Mouse (Mus musculus) neural tube, embryonic 12.5 days (tissue): ENCODE measurements around the gene Oit3. TPM values are rescaled to one million over a fixed set of nuclear protein-coding genes. Genes with fewer than 3 reads are reported as not detected.
"Not testable (repeated sequence)": the region's sequence is repeated elsewhere in the genome, so short reads cannot be mapped to it uniquely, and the experiment has no call there.

Experiments used
- ATAC-seq: fragments of 200-750 bp; cut with Nextera tagmentation; 2 replicates; pipeline ENCODE4 v1.8.0; 2017; ENCODE audit warnings: low read depth, mild to moderate bottlenecking, moderate TSS enrichment, moderate library complexity; ENCODE audit not compliant: low FRiP score
- H3K27ac ChIP-seq: fragments of 300-500 bp; sonication (generic); 2 replicates; pipeline ENCODE4 v1.5.1; 2016
- H3K27me3 ChIP-seq: fragments of 300-500 bp; sonication (generic); replicated peaks from 2 replicates; pipeline ENCODE4 v1.6.1; 2016; ENCODE audit warnings: mild to moderate bottlenecking
- H3K36me3 ChIP-seq: fragments of 300-500 bp; sonication (generic); 2 replicates; pipeline ENCODE4 v1.6.1; 2016; ENCODE audit warnings: mild to moderate bottlenecking
- H3K4me1 ChIP-seq: fragments of 300-500 bp; sonication (generic); 2 replicates; pipeline ENCODE4 v1.6.1; 2016
- H3K4me2 ChIP-seq: fragments of 300-500 bp; sonication (generic); replicated peaks from 2 replicates; pipeline ENCODE4 v1.6.1; 2016; ENCODE audit warnings: mild to moderate bottlenecking
- H3K4me3 ChIP-seq: fragments of 300-500 bp; sonication (generic); 2 replicates; pipeline ENCODE4 v1.5.1; 2016
- H3K9ac ChIP-seq: fragments of 300-500 bp; sonication (generic); 2 replicates; pipeline ENCODE4 v1.6.1; 2016; ENCODE audit warnings: mild to moderate bottlenecking
- H3K9me3 ChIP-seq: fragments of 300-500 bp; sonication (generic); 2 replicates; pipeline ENCODE4 v1.6.1; 2016; ENCODE audit warnings: mild to moderate bottlenecking
- WGBS: fragments of 180-500 bp; shearing (Covaris S2); methylation state at CpG from one replicate; pipeline ENCODE4 v1.1.7; 2016; 5-methylcytosine and 5-hydroxymethylcytosine counted together
- polyA plus RNA-seq: library from polyadenylated mRNA; unstranded; fragments of >200 nt; fragmentation: Nextera tagmentation; extraction: Ambion mirVana; gene quantifications from 2 replicates; pipeline ENCODE4 v1.2.1, GENCODE M21; 2016

Gene Oit3
- polyA plus RNA-seq, 1 experiment from 2014 or later: 0.51 TPM

GRCm38 (mm10) chr10:59386951-59387350 is 54.6 kb downstream of the Oit3 start:
- H3K27ac ChIP-seq: no peak overlapping the region
- WGBS: 88% methylated on average over 8 of the region's 8 CpGs
- H3K36me3 ChIP-seq: no peaks in the 10 kb centered on the region
- no peak overlapping the region for H3K4me3 ChIP-seq
- H3K4me2 ChIP-seq: no peak overlapping the region
- H3K27me3 ChIP-seq: no peaks in the 10 kb centered on the region
- no peak overlapping the region for H3K9ac ChIP-seq
- H3K4me1 ChIP-seq: no peaks in the 10 kb centered on the region
- H3K9me3 ChIP-seq: peaks cover 4% of the 10 kb centered on the region; the same call in 1 of the 2 replicates
- no peak for ATAC-seq

GRCm38 (mm10) chr10:59381563-59381962 is 60.0 kb downstream of the Oit3 start:
- H3K27ac ChIP-seq, H3K9me3 ChIP-seq, H3K4me1 ChIP-seq, H3K36me3 ChIP-seq, H3K4me2 ChIP-seq, H3K9ac ChIP-seq, H3K27me3 ChIP-seq, H3K4me3 ChIP-seq, ATAC-seq: not testable (repeated sequence)
- 72% methylated on average over 7 of the region's 10 CpGs for WGBS

- no peaks in the 10 kb centered on the region for H3K27me3 ChIP-seq
- WGBS: 80% methylated on average over 2 of the region's 2 CpGs
- H3K9ac ChIP-seq: no peak overlapping the region
- no peak overlapping the region for H3K4me2 ChIP-seq
- no peak overlapping the region for H3K4me3 ChIP-seq
- no peak overlapping the region for H3K27ac ChIP-seq
- H3K36me3 ChIP-seq: no peaks in the 10 kb centered on the region
- no peaks in the 10 kb centered on the region for H3K9me3 ChIP-seq
- H3K4me1 ChIP-seq: 0 out of 2 replicates have a peak, but pooled peaks cover 6% of the 10 kb centered on the region
- no peak for ATAC-seq
Observed at GRCm38 (mm10) chr10:59380411-59380821, 61.2 kb downstream of the Oit3 start.

GRCm38 (mm10) chr10:59379927-59380326 is 61.7 kb downstream of the Oit3 start:
- H3K27ac ChIP-seq: no peak overlapping the region
- H3K4me3 ChIP-seq: no peak overlapping the region
- no peaks in the 10 kb centered on the region for H3K36me3 ChIP-seq
- no peak overlapping the region for H3K9ac ChIP-seq
- H3K4me1 ChIP-seq: 0 out of 2 replicates have a peak, but pooled peaks cover 6% of the 10 kb centered on the region
- no peaks in the 10 kb centered on the region for H3K9me3 ChIP-seq
- no peak overlapping the region for H3K4me2 ChIP-seq
- no peak for ATAC-seq
- H3K27me3 ChIP-seq: no peaks in the 10 kb centered on the region
- 67% methylated on average over 3 of the region's 3 CpGs for WGBS

GRCm38 (mm10) chr10:59378728-59379127 is 62.9 kb downstream of the Oit3 start:
- no peak overlapping the region for H3K9ac ChIP-seq
- H3K36me3 ChIP-seq: peaks cover 8% of the 10 kb centered on the region; the same call in 1 of the 2 replicates
- H3K27me3 ChIP-seq: no peaks in the 10 kb centered on the region
- no peak for ATAC-seq
- 0 out of 2 replicates have a peak, but pooled peaks cover 6% of the 10 kb centered on the region for H3K4me1 ChIP-seq
- H3K9me3 ChIP-seq: no peaks in the 10 kb centered on the region
- no peak overlapping the region for H3K4me3 ChIP-seq
- no peak overlapping the region for H3K27ac ChIP-seq
- WGBS: 91% methylated on average over 4 of the region's 4 CpGs
- H3K4me2 ChIP-seq: no peak overlapping the region

- Histone ChIP-seq H3K27ac (no peak overlapping the region), H3K9me3 (no peaks in the 10 kb centered on the region), H3K27me3 (no peaks in the 10 kb centered on the region), H3K4me2 (no peak overlapping the region), H3K4me1 (0 out of 2 replicates have a peak, but pooled peaks cover 6% of the 10 kb centered on the region), H3K36me3 (peaks cover 12% of the 10 kb centered on the region), H3K9ac (no peak overlapping the region), H3K4me3 (no peak overlapping the region)
- no peak for ATAC-seq
- 95% methylated on average over 10 of the region's 10 CpGs for WGBS
Observed at GRCm38 (mm10) chr10:59377906-59378305, 63.7 kb downstream of the Oit3 start.

Other genes starting within 250 kb of the Oit3 start
- gene Sept10, start 219.9 kb downstream of the Oit3 start, polyA plus RNA-seq: 26.3 and 27.1 TPM in 2 replicates
- gene Sowahc, start 219.8 kb downstream of the Oit3 start, polyA plus RNA-seq: 16.3 and 17.7 TPM in 2 replicates
- gene P4ha1, start 118.5 kb downstream of the Oit3 start, polyA plus RNA-seq: 39.8 and 42.6 TPM in 2 replicates
- 6.5 and 7.1 TPM in 2 replicates for gene Gm10273, start 46.1 kb downstream of the Oit3 start, polyA plus RNA-seq
- not detected in 2 replicates for gene Pla2g12b, start 38.1 kb downstream of the Oit3 start, polyA plus RNA-seq
- gene Gm10322, start 174.3 kb upstream of the Oit3 start, polyA plus RNA-seq: not detected in 2 replicates
- gene Mcu, start 174.9 kb upstream of the Oit3 start, polyA plus RNA-seq: 26.5 and 30.5 TPM in 2 replicates